ENCODE assay signal across 19 mouse cellular contexts in the genomic region with DNA sequence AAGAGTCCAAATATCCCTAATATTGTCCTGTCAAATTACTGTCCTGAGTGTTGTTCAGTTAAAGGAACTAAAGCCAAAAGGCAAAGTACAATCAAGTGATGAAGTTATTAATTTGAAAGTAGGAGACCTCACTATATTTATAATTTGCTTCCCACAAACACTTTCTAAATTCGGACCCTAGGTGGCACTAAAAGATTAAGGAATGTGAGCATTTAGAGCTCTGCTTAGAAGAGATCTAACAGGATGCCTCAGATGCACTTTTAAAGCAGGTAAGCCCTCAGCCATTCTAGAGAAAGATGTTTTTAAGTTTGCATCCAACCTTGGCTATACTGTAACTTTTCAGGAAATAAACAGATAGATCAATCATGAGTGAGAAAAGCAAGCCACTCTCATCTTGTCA. TPM values are rescaled to one million over a fixed set of nuclear protein-coding genes. Genes with fewer than 3 reads are reported as not detected.
A peak's percentile ranks its signal among the peaks of the same experiment; 100 is the strongest.
DNase-seq lines count a peak whose midpoint lies in the region; ATAC-seq and TF ChIP-seq lines count a peak whose summit lies in the region.
"Had no signal": no experiment of that assay in that cellular context is flagged by ENCODE, and none has a peak within 500 bp of the region (broad histone marks: within the 10 kb centered on the region; RNA-seq: fewer than 3 reads in every experiment).

No protein-coding gene starts in this region.

- peak; percentile 29 for TF ChIP-seq CTCF in intestine, postnatal 0 days (IDR thresholded peaks at IDR 0.05; ENCODE audit: low read depth)

- H3K36me3 ChIP-seq in intestine, postnatal 0 days (ENCODE audit: control insufficient read depth, insufficient read depth) = no peaks in the 10 kb centered on the region
- no peaks in the 10 kb centered on the region for H3K36me3 ChIP-seq in intestine, embryonic 16.5 days (ENCODE audit: control insufficient read depth, insufficient read depth, low read length)
- H3K36me3 ChIP-seq: embryonic facial prominence, embryonic 15.5 days; forebrain, embryonic 15.5 days; heart, embryonic 12.5 days; intestine, embryonic 15.5 days had no signal

- no peak overlapping the region for H3K4me3 ChIP-seq in intestine, postnatal 0 days (ENCODE audit: low read depth, low read length)
- H3K4me3 ChIP-seq in intestine, embryonic 16.5 days (ENCODE audit: low read length) = no peak overlapping the region
- H3K4me3 ChIP-seq: embryonic facial prominence, embryonic 15.5 days; forebrain, embryonic 15.5 days; heart, embryonic 12.5 days; intestine, embryonic 15.5 days had no signal

- H3K4me1 ChIP-seq in intestine, postnatal 0 days (replicated peaks; ENCODE audit: control insufficient read depth, insufficient read depth, low read length) = no peaks in the 10 kb centered on the region
- no peaks in the 10 kb centered on the region for H3K4me1 ChIP-seq in intestine, embryonic 16.5 days (ENCODE audit: control insufficient read depth, insufficient read depth, low read length)
- H3K4me1 ChIP-seq: embryonic facial prominence, embryonic 15.5 days; forebrain, embryonic 15.5 days; heart, embryonic 12.5 days; intestine, embryonic 15.5 days had no signal

- H3K4me2 ChIP-seq in intestine, postnatal 0 days (replicated peaks; ENCODE audit: low read depth) = no peak overlapping the region
- H3K4me2 ChIP-seq in intestine, embryonic 16.5 days (ENCODE audit: low read depth, low read length) = no peak overlapping the region
- H3K4me2 ChIP-seq: embryonic facial prominence, embryonic 15.5 days; forebrain, embryonic 15.5 days; heart, embryonic 12.5 days; intestine, embryonic 15.5 days had no signal

- WGBS in intestine, postnatal 0 days = 17% methylated on average over 1 of the region's 1 CpGs
- 18% methylated on average over 1 of the region's 1 CpGs for WGBS in intestine, embryonic 16.5 days

- no peak overlapping the region for H3K9ac ChIP-seq in intestine, postnatal 0 days (ENCODE audit: low read depth, low read length)
- H3K9ac ChIP-seq in intestine, embryonic 16.5 days (ENCODE audit: low read depth, low read length) = no peak overlapping the region
- H3K9ac ChIP-seq: embryonic facial prominence, embryonic 15.5 days; forebrain, embryonic 15.5 days; heart, embryonic 12.5 days; intestine, embryonic 15.5 days had no signal

- no peaks in the 10 kb centered on the region for H3K9me3 ChIP-seq in intestine, postnatal 0 days (ENCODE audit: control insufficient read depth)
- no peaks in the 10 kb centered on the region for H3K9me3 ChIP-seq in intestine, embryonic 16.5 days (ENCODE audit: control insufficient read depth, low read length)
- H3K9me3 ChIP-seq: embryonic facial prominence, embryonic 15.5 days; forebrain, embryonic 15.5 days; heart, embryonic 12.5 days; intestine, embryonic 15.5 days had no signal

- ATAC-seq in intestine, postnatal 0 days = no peak
- no peak for ATAC-seq in intestine, embryonic 16.5 days
- no peak for ATAC-seq in activated CD4-positive, CD25-positive, alpha-beta regulatory T cell, adult 4 months
- ATAC-seq: forebrain, embryonic 15.5 days; intestine, embryonic 15.5 days; lung, postnatal 0 days had no signal

- peak; percentile 8 to 38 for DNase-seq in cerebellum, postnatal 10 days
- no peak for DNase-seq in cerebellum, adult 11 months
- DNase-seq in retina, postnatal 1 day = peak; percentile 9
- no peak for DNase-seq in retina, embryonic 14.5 days (ENCODE audit: low spot score)
- DNase-seq in adrenal gland, adult (ENCODE audit: inconsistent age in 2 of 2, low spot score in 1 of 2) = no peak
- DNase-seq: cerebellum, adult 11-12 months; gastrocnemius, postnatal 10 days; heart, postnatal 4 days; kidney, postnatal 10 days; right cerebral cortex, adult 18-20 months; spleen, adult 18-20 months had no signal

- no peak overlapping the region for H3K27ac ChIP-seq in intestine, postnatal 0 days (ENCODE audit: low read depth, low read length)
- no peak overlapping the region for H3K27ac ChIP-seq in intestine, embryonic 16.5 days (ENCODE audit: low read length)
- H3K27ac ChIP-seq: embryonic facial prominence, embryonic 15.5 days; forebrain, embryonic 15.5 days; intestine, embryonic 15.5 days had no signal

- H3K27me3 ChIP-seq in intestine, postnatal 0 days (replicated peaks; ENCODE audit: control insufficient read depth, insufficient read depth, low read length) = no peaks in the 10 kb centered on the region
- H3K27me3 ChIP-seq in intestine, embryonic 16.5 days (replicated peaks; ENCODE audit: control insufficient read depth, insufficient read depth, low read length) = no peaks in the 10 kb centered on the region
- H3K27me3 ChIP-seq: embryonic facial prominence, embryonic 15.5 days; forebrain, embryonic 15.5 days; heart, embryonic 12.5 days; intestine, embryonic 15.5 days had no signal

RNA-seq across cellular contexts. Expression of gene Samd9l, which starts 44.5 kb away (rescaled TPM):
- polyA plus RNA-seq in intestine, postnatal 0 days (2015; fragmentation: Nextera tagmentation; extraction: Ambion mirVana) = 26.1 and 28.2 TPM in 2 replicates
- 8.8 and 11.1 TPM in 2 replicates for polyA plus RNA-seq in intestine, embryonic 16.5 days (2015; fragmentation: Nextera tagmentation; extraction: Ambion mirVana)
- 100 to 1,000 TPM; 100 to 115 TPM for polyA plus RNA-seq in activated CD4-positive, CD25-positive, alpha-beta regulatory T cell, adult 4 months (2017; shearing (Covaris generic))

RNA-seq across cellular contexts. Expression of gene Hepacam2, which starts 54.2 kb away (rescaled TPM):
- 16.4 and 19.5 TPM in 2 replicates for polyA plus RNA-seq in intestine, postnatal 0 days (2015; fragmentation: Nextera tagmentation; extraction: Ambion mirVana)
- polyA plus RNA-seq in intestine, embryonic 16.5 days (2015; fragmentation: Nextera tagmentation; extraction: Ambion mirVana) = 22.2 and 25.4 TPM in 2 replicates
- under 1 TPM in 1 of 2 experiments, not detected in 1; 0.46 TPM for polyA plus RNA-seq in activated CD4-positive, CD25-positive, alpha-beta regulatory T cell, adult 4 months (2017; shearing (Covaris generic))
- polyA plus RNA-seq: heart, embryonic 12.5 days had no signal

RNA-seq across cellular contexts. Expression of gene Vps50, which starts 54.3 kb away (rescaled TPM):
- 18.4 and 19.9 TPM in 2 replicates for polyA plus RNA-seq in intestine, postnatal 0 days (2015; fragmentation: Nextera tagmentation; extraction: Ambion mirVana)
- 28.2 and 31.4 TPM in 2 replicates for polyA plus RNA-seq in intestine, embryonic 16.5 days (2015; fragmentation: Nextera tagmentation; extraction: Ambion mirVana)
- polyA plus RNA-seq in activated CD4-positive, CD25-positive, alpha-beta regulatory T cell, adult 4 months (2017; shearing (Covaris generic)) = 10 to 100 TPM; 14.9 to 20.5 TPM

Comparison
In these comparisons a context has a peak if more than half of its experiments do, and no peak if none do; other contexts are left out.
1. DNase-seq: peak in cerebellum, postnatal 10 days (2 of 2) and retina, postnatal 1 day (single experiment); none in cerebellum, adult 11 months (single experiment), retina, embryonic 14.5 days (single experiment) and adrenal gland, adult (0 of 2).
2. RNA of gene Hepacam2, which starts 54.2 kb away (polyA plus RNA-seq): 22.2 to 25.4 TPM in intestine, embryonic 16.5 days and 16.4 to 19.5 TPM in intestine, postnatal 0 days; 0.46 TPM in activated CD4-positive, CD25-positive, alpha-beta regulatory T cell, adult 4 months; every median in the first group is over 10 times any median in the second.